Mouse (Mus musculus) megakaryocyte, embryonic 14.5 days (primary cell): ENCODE results near the gene Auts2.

ENCODE experiments used
- FLI1 ChIP-seq: IDR thresholded peaks from 2 replicates; pipeline ENCODE4 v1.6.1; 2012; ENCODE audit warnings: low read length, inconsistent platforms, mixed read lengths
- GATA1 ChIP-seq: IDR thresholded peaks from 3 replicates; pipeline ENCODE4 v1.6.1; 2012; ENCODE audit warnings: mixed read lengths, low read length, inconsistent platforms, borderline replicate concordance

DNA sequence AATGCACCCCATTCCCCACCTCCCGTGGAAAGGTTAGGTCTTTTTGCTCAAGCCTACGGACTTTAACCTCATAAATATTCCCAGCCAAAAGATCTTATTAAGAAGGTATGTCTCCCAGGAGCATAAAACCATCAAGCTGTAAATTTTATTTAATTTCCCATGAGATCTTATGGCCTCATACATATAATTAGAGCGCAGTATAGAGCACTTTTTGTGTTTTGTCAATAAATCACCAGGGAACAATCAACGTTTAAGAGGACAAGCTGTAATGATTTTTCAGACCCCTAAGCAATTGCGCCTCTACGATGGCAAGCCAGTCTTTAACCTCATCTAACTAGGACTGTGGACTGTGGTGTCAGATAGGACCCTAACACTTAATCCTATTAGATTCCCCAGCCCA, 820.4 kb downstream of the Auts2 start:
- TF ChIP-seq GATA1 (no peak), FLI1 (no peak)
